Mouse (Mus musculus) liver, adult 2 months (tissue): ENCODE measurements around the gene Zswim2.
"Not testable (repeated sequence)": the region's sequence is repeated elsewhere in the genome, so short reads cannot be mapped to it uniquely, and the experiment has no call there.

Experiments used
- CTCF ChIP-seq: fragments of 200-500 bp; IDR thresholded peaks from 2 replicates; pipeline ENCODE4 v1.5.1; 2011; ENCODE audit warnings: low read depth, low read length, control low read depth
- POLR2A ChIP-seq: fragments of 200-500 bp; IDR thresholded peaks from 2 replicates; pipeline ENCODE4 v1.6.1; 2011; ENCODE audit warnings: low read length, control low read depth; ENCODE audit not compliant: insufficient read depth; ENCODE audit errors: extremely low read depth

GRCm38 (mm10) chr2:83984443-83984842 lies 43.4 kb upstream of the Zswim2 start, which contains the start of gene Gm13697:
- not testable (repeated sequence) for TF ChIP-seq CTCF, POLR2A
